Mouse (Mus musculus) testis, adult 2 months (tissue): Measurements from ENCODE around the gene Dusp11.
"Not testable (repeated sequence)": the region's sequence is repeated elsewhere in the genome, so short reads cannot be mapped to it uniquely, and the experiment has no call there.

ENCODE experiments used
- CTCF ChIP-seq: fragments of 200-500 bp; IDR thresholded peaks from 2 replicates; pipeline ENCODE4 v1.5.1; 2012; ENCODE audit warnings: low read depth, mild to moderate bottlenecking, inconsistent platforms, low read length, moderate library complexity; ENCODE audit not compliant: control insufficient read depth, insufficient read depth, insufficient replicate concordance
- POLR2A ChIP-seq: fragments of 200-500 bp; IDR thresholded peaks from 2 replicates; pipeline ENCODE4 v1.6.1; 2012; ENCODE audit warnings: low read depth, mild to moderate bottlenecking, inconsistent platforms, low read length, moderate library complexity; ENCODE audit not compliant: control insufficient read depth

DNA sequence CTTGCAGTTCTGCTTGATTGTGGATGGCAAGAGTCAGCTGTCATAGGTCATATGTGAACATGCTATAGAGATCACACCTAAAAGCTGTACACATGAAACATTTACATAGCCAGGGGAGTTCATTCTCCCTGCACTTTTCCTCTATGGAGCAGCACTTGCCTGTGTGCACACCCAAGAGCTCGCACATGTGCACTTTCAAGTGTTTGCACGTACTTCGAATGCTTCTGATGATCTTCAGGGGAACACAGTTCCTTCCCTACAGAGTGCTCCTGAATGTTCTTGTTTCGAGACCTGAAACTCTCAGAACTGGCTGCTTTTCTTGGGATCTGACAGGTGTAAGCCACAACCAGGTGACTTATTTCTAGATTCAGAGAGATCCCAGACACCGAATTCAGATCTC, 29.3 kb upstream of the Dusp11 start:
- not testable (repeated sequence) for TF ChIP-seq CTCF, POLR2A
